Mouse (Mus musculus) c-Kit-positive CD71-negative TER-119-negative erythroid progenitor cells, embryonic 14.5 days (primary cell): ENCODE data around the gene Gpc6.

Source experiments
- DNase-seq: peaks from one replicate; pipeline ENCODE4 v3.0.0-alpha.2; 2013; ENCODE audit warnings: low read depth

The Gpc6 gene

GRCm38 (mm10) chr14:116947939-116948591 lies 22.9 kb downstream of the Gpc6 start:
- no peak for DNase-seq

GRCm38 (mm10) chr14:116957154-116957553 lies 32.0 kb downstream of the Gpc6 start:
- no peak for DNase-seq

GRCm38 (mm10) chr14:116964837-116965236 lies 39.7 kb downstream of the Gpc6 start:
- DNase-seq, result no peak

GRCm38 (mm10) chr14:116974708-116975107 lies 49.6 kb downstream of the Gpc6 start:
- DNase-seq, result no peak

GRCm38 (mm10) chr14:116975224-116975623 lies 50.1 kb downstream of the Gpc6 start:
- DNase-seq, result no peak

- no peak for DNase-seq
These were observed 52.1 kb downstream of the Gpc6 start for GRCm38 (mm10) chr14:116977259-116977658.

DNA sequence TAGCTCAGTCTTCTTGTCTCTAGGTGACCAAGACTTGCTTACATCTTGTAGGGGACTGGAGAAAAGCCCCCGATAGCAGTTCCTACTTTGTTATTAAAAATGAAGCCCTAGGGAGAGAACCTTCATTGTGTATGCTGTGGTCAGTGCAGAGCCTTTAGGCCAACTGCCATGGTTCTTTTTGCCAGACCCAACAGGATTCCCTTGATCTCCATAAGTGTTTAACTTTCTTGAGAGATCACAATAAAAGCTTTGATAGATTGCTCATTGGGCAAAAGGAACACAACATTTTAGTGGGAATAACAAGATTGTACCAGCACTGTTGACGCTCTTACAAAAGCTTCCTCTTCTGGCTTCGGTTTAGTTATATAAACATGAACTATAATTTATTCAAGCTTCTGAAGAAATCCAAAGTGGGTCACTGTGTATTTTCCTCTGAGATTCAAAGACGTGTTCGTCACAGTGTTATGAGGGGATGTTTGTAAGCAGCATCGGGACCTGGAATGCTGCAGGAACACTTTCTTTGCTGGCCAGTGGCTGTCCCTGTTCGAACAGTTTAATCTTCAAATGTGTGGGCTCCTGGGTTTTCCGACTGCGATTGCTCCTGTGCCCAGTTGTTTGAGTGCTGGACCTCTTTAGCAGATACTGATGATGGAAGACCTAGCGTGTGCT lies 54.7 kb downstream of the Gpc6 start:
- no peak for DNase-seq

DNA sequence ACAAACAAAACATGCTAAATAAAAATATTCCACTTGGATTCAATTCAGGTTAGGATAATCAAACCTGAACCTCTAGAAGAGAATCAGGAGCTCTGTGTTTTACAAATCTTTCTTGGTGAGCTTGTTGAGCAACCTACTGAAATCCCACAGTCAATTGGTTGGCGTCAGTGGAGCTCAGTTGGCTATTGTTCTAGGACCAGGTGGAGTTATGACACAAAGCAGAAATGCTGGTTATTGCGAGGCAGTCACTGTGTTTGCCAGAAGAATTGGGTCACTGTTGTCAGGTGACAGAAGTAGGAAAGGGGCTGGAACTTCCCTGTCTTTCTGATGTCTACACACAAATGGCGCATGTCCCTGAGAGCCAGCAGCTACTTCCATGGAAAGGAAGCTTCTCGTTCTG lies 56.6 kb downstream of the Gpc6 start:
- DNase-seq, result no peak

DNA sequence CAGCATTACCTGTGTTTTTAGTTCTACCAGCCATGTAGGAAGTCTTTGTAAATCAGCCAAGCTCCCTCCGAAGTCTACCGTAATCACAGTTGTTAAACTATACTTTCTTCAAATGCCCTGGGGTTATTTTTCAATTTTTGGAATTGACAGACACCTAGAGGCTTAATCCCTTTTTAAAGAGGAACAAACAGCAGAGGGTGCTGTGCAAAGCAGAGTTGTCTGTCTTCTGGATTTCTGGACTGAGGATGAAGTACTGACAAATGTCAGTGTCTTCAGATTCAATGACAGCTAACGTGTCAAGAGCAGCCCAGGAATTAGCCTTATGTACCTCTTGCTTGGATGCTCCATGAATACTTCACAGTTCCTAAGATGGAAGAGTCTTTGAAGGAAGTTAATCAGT lies 62.2 kb downstream of the Gpc6 start:
- DNase-seq, result no peak

DNA sequence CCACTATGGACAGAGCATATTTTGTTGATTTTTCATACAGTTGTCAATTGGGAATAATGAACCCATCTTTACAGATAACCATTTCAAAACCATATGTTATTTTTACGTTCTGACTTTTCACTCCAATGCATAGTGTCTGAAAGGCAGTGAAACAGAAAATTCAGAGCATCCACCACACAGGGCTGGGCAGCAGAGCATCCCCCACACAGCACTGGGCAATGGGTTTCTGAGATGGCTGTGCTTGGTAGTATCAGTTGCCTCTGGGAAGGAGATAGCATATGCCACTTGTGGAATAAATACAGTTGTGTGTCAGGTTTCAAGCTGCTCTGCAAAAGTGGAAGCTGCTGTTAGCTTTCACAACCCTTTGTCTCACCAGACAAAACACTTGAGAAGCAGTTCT lies 75.3 kb downstream of the Gpc6 start:
- no peak for DNase-seq

GRCm38 (mm10) chr14:117002313-117002712 lies 77.2 kb downstream of the Gpc6 start:
- DNase-seq, result no peak

- DNase-seq, result no peak
These were observed 83.7 kb downstream of the Gpc6 start for GRCm38 (mm10) chr14:117008781-117009180.

DNA sequence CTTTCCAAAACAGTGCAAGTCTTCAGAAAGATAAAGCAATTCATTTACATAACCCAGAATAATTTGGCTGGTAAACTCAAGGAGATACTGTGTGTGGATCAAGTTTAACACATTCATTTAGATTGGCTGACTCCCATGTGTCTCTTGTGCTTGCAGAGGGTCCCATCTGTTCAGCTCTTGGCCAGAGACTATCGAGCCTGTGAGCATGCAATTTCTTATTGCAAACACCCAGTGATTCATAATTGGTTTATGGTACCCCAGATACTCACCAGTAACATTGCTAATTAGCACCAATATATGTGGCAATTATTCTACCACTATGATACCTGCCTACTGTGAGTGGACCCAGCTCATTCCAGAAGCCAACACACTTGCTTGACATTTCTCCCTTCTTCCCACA lies 87.9 kb downstream of the Gpc6 start:
- DNase-seq, result no peak

GRCm38 (mm10) chr14:117013554-117014117 lies 88.5 kb downstream of the Gpc6 start:
- no peak for DNase-seq

GRCm38 (mm10) chr14:117015333-117015922 lies 90.3 kb downstream of the Gpc6 start:
- no peak for DNase-seq

- no peak for DNase-seq
These were observed 97.2 kb downstream of the Gpc6 start for GRCm38 (mm10) chr14:117022180-117022799.

GRCm38 (mm10) chr14:117034146-117034545 lies 109.0 kb downstream of the Gpc6 start:
- no peak for DNase-seq

DNA sequence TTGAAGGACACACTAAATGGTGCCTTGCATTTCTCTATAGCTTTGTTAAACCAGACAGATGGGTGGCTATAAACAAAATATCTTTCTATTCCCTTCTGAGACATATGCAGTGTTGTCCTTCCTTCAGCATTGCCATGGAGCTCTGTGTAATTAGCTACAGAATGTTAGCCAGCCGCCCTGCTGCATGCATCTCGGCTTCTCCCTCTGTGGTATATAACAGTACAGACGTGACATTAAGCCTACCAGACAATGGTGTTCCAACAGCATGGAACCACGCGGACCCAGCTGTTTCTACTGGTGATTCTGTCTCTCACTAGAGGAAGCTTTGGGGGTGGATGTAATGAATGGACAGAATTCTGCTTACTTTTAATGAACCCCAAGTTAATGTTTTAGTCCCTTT lies 115.9 kb downstream of the Gpc6 start:
- no peak for DNase-seq

- DNase-seq, result no peak
These were observed 123.8 kb downstream of the Gpc6 start for GRCm38 (mm10) chr14:117048951-117049350.

- DNase-seq, result no peak
These were observed 125.8 kb downstream of the Gpc6 start for GRCm38 (mm10) chr14:117050877-117051276.

DNA sequence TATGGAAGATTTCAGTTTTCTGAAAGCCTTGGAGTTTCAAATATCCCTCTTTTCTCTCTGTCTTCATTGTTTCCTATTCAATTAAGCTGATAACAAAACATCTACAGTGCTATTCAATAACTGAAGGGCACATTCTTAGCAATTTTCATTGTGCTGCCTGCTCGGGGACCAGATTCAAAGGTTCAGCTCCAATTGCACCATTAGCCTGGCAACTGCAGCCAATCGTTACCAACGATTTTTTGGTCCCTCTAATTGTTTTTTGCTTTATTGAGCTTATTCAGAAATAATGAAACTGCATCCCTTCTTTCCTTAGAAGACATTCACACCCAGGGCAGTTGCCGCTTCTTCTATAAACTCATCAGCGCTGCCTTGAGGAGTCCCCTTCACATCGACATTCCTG lies 128.2 kb downstream of the Gpc6 start:
- no peak for DNase-seq

- no peak for DNase-seq
These were observed 130.0 kb downstream of the Gpc6 start for GRCm38 (mm10) chr14:117055134-117055533.

DNA sequence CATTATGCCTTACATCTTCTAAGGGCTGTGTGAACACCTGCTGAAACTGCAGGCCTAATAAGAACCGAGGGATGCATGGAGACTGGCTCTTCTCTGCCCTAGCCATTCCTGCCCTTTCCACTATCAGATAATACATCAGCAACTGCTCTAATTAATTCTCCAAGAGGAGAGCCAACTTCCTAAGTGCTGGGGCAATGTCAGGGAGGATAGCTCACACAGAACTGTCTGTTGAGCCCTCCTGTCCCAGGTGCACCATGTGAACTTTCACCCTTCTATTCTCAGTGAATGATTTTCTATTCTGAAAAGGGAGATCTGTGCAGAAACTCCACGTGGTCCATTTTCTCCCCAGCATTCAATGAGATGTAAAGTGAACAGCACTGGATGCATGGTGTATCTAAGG lies 136.0 kb downstream of the Gpc6 start:
- no peak for DNase-seq
